Mouse (Mus musculus): ENCODE measurements at regions not wholly inside any gene's neighbourhood (a gene's known extent, or its start where the extent isn't known, plus 50 kb on each side); places are given as distances from the start of the nearest gene placed in this dataset.

DNA sequence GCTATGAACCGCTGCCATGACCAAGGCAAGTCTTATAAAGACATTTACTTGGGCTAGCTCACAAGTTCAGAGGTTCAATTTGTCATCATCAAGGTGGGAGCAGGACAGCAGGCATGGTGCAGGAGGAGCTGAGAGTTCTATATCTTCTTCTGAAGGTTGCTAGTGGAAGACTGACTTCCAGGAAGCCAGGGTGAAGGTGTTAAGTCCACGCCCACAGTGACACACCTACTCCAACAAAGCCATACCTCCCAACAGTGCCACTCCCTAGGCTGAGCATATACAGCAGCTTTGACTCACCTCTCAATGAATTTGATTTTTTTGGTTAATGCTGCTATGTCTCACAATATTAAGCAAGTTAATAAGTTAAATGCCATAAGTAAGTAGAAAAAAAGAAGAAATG, 119.2 kb upstream of the Epb41l3 start:
- no peak overlapping the region for H3K4me3 ChIP-seq (ENCODE audit: insufficient read depth, low read depth, low read length)
- no peak for TF ChIP-seq CTCF (conservative IDR thresholded peaks at IDR 0.05; ENCODE audit: insufficient read depth, insufficient read length, low read depth, low read length)
- TF ChIP-seq POLR2A (IDR thresholded peaks at IDR 0.05; ENCODE audit: low read depth, low read length): no peak
- WGBS: 91% methylated on average over 2 of the region's 2 CpGs
- H3K27me3 ChIP-seq (replicated peaks; ENCODE audit: control insufficient read depth, insufficient read depth, low read length): no peaks in the 10 kb centered on the region
- H3K4me1 ChIP-seq (ENCODE audit: control insufficient read depth, insufficient read depth, low read length): peaks cover 3% of the 10 kb centered on the region; the same call in 1 of the 2 replicates
- DNase-seq: no peak
- no peaks in the 10 kb centered on the region for H3K36me3 ChIP-seq (ENCODE audit: control insufficient read depth, insufficient read depth, low read length)
- no peak overlapping the region for H3K27ac ChIP-seq (ENCODE audit: insufficient read depth, low read depth, low read length)

DNA sequence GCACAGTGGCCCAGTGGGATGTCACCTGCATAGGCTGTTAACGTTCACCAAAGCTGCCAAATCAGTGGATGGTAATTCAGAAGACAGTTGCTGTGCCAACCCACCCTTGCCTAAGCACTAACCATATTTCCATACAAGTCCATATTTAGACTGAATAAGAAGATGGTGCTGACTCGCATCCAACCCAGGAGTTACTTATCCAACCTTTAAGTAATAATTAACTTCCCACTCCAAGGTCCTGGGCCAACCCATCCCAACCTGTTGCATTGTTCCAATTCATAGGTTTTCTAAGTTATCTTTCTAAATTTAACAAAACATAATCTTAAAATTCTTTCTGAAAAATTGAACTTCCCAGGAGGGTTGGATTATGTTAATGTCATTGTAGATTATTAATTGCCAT, 114.3 kb upstream of the Epb41l3 start:
- Histone ChIP-seq H3K27me3 (replicated peaks; ENCODE audit: control insufficient read depth, insufficient read depth, low read length) (no peaks in the 10 kb centered on the region), H3K27ac (ENCODE audit: insufficient read depth, low read depth, low read length) (no peak overlapping the region), H3K36me3 (ENCODE audit: control insufficient read depth, insufficient read depth, low read length) (no peaks in the 10 kb centered on the region), H3K4me3 (ENCODE audit: insufficient read depth, low read depth, low read length) (no peak overlapping the region), H3K4me1 (ENCODE audit: control insufficient read depth, insufficient read depth, low read length) (peaks cover 3% of the 10 kb centered on the region; the same call in 1 of the 2 replicates)
- DNase-seq: peak; percentile 69
- TF ChIP-seq CTCF (conservative IDR thresholded peaks at IDR 0.05; ENCODE audit: insufficient read depth, insufficient read length, low read depth, low read length): no peak
- no peak for TF ChIP-seq POLR2A (IDR thresholded peaks at IDR 0.05; ENCODE audit: low read depth, low read length)
- WGBS: 45% methylated on average over 2 of the region's 2 CpGs

DNA sequence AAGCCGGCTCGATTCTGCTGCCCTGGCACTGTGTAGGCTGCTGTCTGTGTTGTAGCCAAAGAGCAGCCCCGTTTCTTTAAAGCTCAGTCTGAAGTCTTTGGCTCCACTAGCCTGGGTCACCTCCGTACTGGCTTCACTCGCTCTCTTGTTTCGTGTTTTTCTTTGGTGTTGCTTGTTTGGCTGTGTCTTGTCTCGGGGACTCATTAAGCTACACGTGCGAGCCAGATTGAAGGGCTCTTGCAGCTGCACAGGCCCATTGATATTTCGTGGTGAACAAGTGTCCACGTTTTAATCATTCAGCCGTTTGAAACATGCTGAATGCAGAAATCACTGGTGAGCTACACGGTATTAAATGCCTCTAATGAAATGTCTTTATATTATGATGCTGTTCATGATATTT, 99.9 kb upstream of the Epb41l3 start:
- no peak overlapping the region for H3K4me3 ChIP-seq (ENCODE audit: insufficient read depth, low read depth, low read length)
- WGBS: 53% methylated on average over 13 of the region's 13 CpGs
- no peaks in the 10 kb centered on the region for H3K36me3 ChIP-seq (ENCODE audit: control insufficient read depth, insufficient read depth, low read length)
- H3K27me3 ChIP-seq (replicated peaks; ENCODE audit: control insufficient read depth, insufficient read depth, low read length): no peaks in the 10 kb centered on the region
- no peak for DNase-seq
- no peak overlapping the region for H3K27ac ChIP-seq (ENCODE audit: insufficient read depth, low read depth, low read length)
- TF ChIP-seq POLR2A (IDR thresholded peaks at IDR 0.05; ENCODE audit: low read depth, low read length) (no peak), CTCF (conservative IDR thresholded peaks at IDR 0.05; ENCODE audit: insufficient read depth, insufficient read length, low read depth, low read length) (no peak)
- H3K4me1 ChIP-seq (ENCODE audit: control insufficient read depth, insufficient read depth, low read length): no peaks in the 10 kb centered on the region

DNA sequence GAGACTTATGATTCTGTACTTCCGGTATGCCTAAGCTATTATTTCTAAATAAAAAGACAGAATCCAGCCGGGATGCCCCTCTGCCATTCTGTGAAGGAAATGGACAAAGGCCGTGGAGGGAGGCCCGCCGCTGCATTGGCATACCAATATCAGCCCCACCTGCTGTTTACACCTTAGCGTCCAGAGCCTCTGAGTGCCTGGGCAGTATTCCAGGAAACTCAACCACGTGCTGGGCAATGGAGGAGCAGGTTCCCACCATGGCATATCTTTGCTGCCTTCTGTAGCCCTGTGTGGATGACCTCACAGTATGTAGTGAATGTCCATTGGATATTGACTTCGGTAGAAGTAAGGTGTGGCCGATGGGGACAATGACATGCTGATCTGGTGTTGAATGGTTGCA, 97.3 kb upstream of the Epb41l3 start:
- no peaks in the 10 kb centered on the region for H3K4me1 ChIP-seq (ENCODE audit: control insufficient read depth, insufficient read depth, low read length)
- H3K27me3 ChIP-seq (replicated peaks; ENCODE audit: control insufficient read depth, insufficient read depth, low read length): no peaks in the 10 kb centered on the region
- no peaks in the 10 kb centered on the region for H3K36me3 ChIP-seq (ENCODE audit: control insufficient read depth, insufficient read depth, low read length)
- no peak overlapping the region for H3K27ac ChIP-seq (ENCODE audit: insufficient read depth, low read depth, low read length)
- no peak for DNase-seq
- no peak overlapping the region for H3K4me3 ChIP-seq (ENCODE audit: insufficient read depth, low read depth, low read length)
- WGBS: 80% methylated on average over 9 of the region's 9 CpGs
- no peak for TF ChIP-seq POLR2A (IDR thresholded peaks at IDR 0.05; ENCODE audit: low read depth, low read length)
- TF ChIP-seq CTCF (conservative IDR thresholded peaks at IDR 0.05; ENCODE audit: insufficient read depth, insufficient read length, low read depth, low read length): no peak

DNA sequence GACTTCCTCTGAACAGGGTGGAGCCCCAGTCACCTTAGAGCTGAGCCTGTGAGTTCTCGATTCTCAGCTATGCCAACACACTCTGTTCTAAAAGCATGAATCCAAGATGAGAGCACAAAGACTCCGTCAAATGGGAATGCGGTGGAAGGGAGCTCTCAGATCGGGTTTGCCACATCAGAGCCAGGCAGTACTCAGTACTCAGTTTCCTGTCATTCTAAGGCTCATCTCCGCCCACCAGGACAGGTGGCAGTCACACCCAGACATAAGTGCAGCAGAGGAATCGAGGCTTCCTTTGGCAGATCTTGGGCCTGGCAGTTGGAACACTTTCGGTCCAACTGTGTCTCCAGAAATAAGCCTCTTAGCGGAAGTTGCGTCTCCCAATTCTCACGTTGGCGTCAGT, 94.4 kb upstream of the Epb41l3 start:
- TF ChIP-seq CTCF (conservative IDR thresholded peaks at IDR 0.05; ENCODE audit: insufficient read depth, insufficient read length, low read depth, low read length) (no peak), POLR2A (IDR thresholded peaks at IDR 0.05; ENCODE audit: low read depth, low read length) (no peak)
- 70% methylated on average over 11 of the region's 11 CpGs for WGBS

DNA sequence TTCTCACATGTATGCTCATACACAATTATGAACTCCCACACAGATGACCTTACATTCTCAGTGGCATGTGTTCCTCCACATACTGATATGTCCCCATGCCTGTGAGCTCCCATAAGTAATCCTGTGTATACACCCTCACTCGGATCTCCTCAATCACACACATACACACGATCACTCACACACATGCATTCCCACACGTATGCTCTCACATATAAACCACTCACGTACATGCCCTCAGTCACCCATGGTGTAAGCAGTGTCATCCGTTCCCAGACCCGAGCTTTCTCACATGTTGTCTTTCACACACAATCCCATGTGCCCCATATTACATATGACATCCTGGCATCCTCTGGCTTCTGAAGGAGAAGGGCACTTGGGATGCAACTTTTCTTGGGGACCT, 93.4 kb upstream of the Epb41l3 start:
- Histone ChIP-seq H3K27ac (ENCODE audit: insufficient read depth, low read depth, low read length) (no peak overlapping the region), H3K4me3 (ENCODE audit: insufficient read depth, low read depth, low read length) (no peak overlapping the region), H3K27me3 (replicated peaks; ENCODE audit: control insufficient read depth, insufficient read depth, low read length) (no peaks in the 10 kb centered on the region), H3K36me3 (ENCODE audit: control insufficient read depth, insufficient read depth, low read length) (no peaks in the 10 kb centered on the region), H3K4me1 (ENCODE audit: control insufficient read depth, insufficient read depth, low read length) (no peaks in the 10 kb centered on the region)
- DNase-seq: no peak
- 92% methylated on average over 6 of the region's 6 CpGs for WGBS
- TF ChIP-seq CTCF (conservative IDR thresholded peaks at IDR 0.05; ENCODE audit: insufficient read depth, insufficient read length, low read depth, low read length): no peak
- TF ChIP-seq POLR2A (IDR thresholded peaks at IDR 0.05; ENCODE audit: low read depth, low read length): no peak

More for the DNA sequence above, 94.4 kb upstream of the Epb41l3 start:
- Histone ChIP-seq H3K27ac (ENCODE audit: insufficient read depth, low read depth, low read length) (no peak overlapping the region), H3K36me3 (ENCODE audit: control insufficient read depth, insufficient read depth, low read length) (no peaks in the 10 kb centered on the region), H3K27me3 (replicated peaks; ENCODE audit: control insufficient read depth, insufficient read depth, low read length) (no peaks in the 10 kb centered on the region), H3K4me3 (ENCODE audit: insufficient read depth, low read depth, low read length) (no peak overlapping the region), H3K4me1 (ENCODE audit: control insufficient read depth, insufficient read depth, low read length) (no peaks in the 10 kb centered on the region)
- DNase-seq: no peak

DNA sequence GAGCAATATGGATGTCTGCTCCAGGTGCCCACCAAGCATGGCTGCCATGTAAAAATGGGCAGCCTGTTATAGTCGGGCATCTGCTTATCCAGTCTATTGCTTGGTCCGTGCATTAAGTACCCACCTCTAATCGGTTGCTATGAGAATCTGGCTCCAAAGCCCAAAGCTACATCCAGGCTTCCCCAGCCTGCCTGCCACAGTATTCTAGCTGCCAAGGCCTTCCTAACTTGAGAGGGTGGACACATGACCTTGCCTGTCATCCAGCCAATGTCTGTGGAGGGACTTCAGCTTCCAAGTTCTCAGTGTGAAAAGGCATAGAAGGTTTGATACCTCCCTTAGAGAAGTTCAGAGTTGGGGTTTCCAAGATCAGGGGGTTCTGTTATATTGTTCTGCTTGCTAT, 75.6 kb upstream of the Epb41l3 start:
- Histone ChIP-seq H3K4me3 (ENCODE audit: insufficient read depth, low read depth, low read length) (no peak overlapping the region), H3K27ac (ENCODE audit: insufficient read depth, low read depth, low read length) (no peak overlapping the region), H3K4me1 (ENCODE audit: control insufficient read depth, insufficient read depth, low read length) (no peaks in the 10 kb centered on the region), H3K27me3 (replicated peaks; ENCODE audit: control insufficient read depth, insufficient read depth, low read length) (no peaks in the 10 kb centered on the region; the same call in 1 of the 2 replicates), H3K36me3 (ENCODE audit: control insufficient read depth, insufficient read depth, low read length) (no peaks in the 10 kb centered on the region)
- DNase-seq: no peak
- TF ChIP-seq CTCF (conservative IDR thresholded peaks at IDR 0.05; ENCODE audit: insufficient read depth, insufficient read length, low read depth, low read length) (no peak), POLR2A (IDR thresholded peaks at IDR 0.05; ENCODE audit: low read depth, low read length) (no peak)
- WGBS: 87% methylated on average over 3 of the region's 3 CpGs

DNA sequence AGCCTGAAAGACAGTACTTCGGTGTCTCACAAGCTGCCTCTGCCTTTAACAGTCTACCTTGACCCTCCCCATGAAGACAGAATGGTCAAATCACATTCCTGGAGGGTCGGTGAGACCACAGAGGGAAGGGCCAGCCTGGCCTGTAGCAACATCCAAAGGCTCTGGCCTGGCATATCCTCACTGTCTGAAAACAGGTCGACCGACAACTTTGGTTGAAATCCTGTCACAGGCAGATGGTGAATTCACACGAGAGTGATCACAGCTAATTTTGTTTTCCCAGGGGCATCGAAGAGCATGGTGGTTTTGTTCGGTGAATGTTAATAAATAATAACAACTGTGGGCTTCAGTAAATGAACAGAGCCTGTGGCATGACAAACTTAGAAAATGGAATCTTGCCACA, 71.4 kb upstream of the Epb41l3 start:
- no peak for TF ChIP-seq CTCF (conservative IDR thresholded peaks at IDR 0.05; ENCODE audit: insufficient read depth, insufficient read length, low read depth, low read length)
- TF ChIP-seq POLR2A (IDR thresholded peaks at IDR 0.05; ENCODE audit: low read depth, low read length): no peak
- Histone ChIP-seq H3K27ac (ENCODE audit: insufficient read depth, low read depth, low read length) (no peak overlapping the region), H3K4me1 (ENCODE audit: control insufficient read depth, insufficient read depth, low read length) (no peaks in the 10 kb centered on the region), H3K4me3 (ENCODE audit: insufficient read depth, low read depth, low read length) (no peak overlapping the region), H3K27me3 (replicated peaks; ENCODE audit: control insufficient read depth, insufficient read depth, low read length) (no peaks in the 10 kb centered on the region), H3K36me3 (ENCODE audit: control insufficient read depth, insufficient read depth, low read length) (no peaks in the 10 kb centered on the region)
- DNase-seq: no peak
- WGBS: 44% methylated on average over 7 of the region's 7 CpGs

All from kidney, adult 2 months (tissue).